Mouse (Mus musculus): ENCODE measurements around the gene Dock7. TPM values are rescaled to one million over a fixed set of nuclear protein-coding genes. Genes with fewer than 3 reads are reported as not detected.
A peak's percentile ranks its signal among the peaks of the same experiment; 100 is the strongest.

The Dock7 gene
- total RNA-seq, 2 experiments from 2014 or later: 34.5 to 48.6 TPM

DNA sequence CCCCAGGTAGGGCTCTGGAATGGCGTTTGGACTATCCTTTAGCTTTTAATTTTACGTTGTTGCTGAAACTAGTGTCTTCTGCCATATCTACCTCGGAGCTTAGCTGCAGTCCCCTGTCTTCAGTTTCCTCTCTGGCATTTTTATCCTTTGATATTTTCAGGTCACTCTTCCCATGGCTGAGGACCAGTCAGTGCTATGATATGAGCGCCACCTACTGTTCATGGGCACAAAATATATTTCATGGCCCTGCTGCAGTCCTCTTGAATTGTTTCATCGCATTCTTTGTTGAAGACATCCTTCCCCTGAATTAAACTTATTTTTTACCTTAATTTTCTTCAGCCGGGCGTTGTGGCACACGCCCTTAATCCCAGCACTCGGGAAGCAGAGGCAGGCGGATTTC is 233.6 kb downstream of the Dock7 start:
- peak; percentile 59 for DNase-seq

Other genes starting within 250 kb of the Dock7 start
- 10 to 100 TPM; 37.8 to 42.9 TPM for gene Usp1, start 197.1 kb downstream of the Dock7 start, total RNA-seq (2021)
- 10 to 100 TPM; 26.0 to 61.7 TPM for gene Angptl3, start 90.0 kb downstream of the Dock7 start, total RNA-seq (2021)
- 10 to 100 TPM; 11.6 to 12.8 TPM for gene Atg4c, start 73.0 kb upstream of the Dock7 start, total RNA-seq (2021)
- under 1 TPM; 0.18 to 0.27 TPM for gene Gm12689, start 175.0 kb upstream of the Dock7 start, total RNA-seq (2021)

All from adrenal gland, postnatal 10 days (tissue).